Mouse (Mus musculus) ZHBTc4 (cell line): ENCODE results near the gene Fam234b.
A peak's percentile ranks its signal among the peaks of the same experiment; 100 is the strongest.

Experiments
- DNase-seq: peaks from one replicate; pipeline ENCODE4 v3.0.0-alpha.2; 2011; ENCODE audit warnings: low read depth, low spot score

Gene Fam234b

GRCm38 (mm10) chr6:135267221-135267620, 69.4 kb downstream of the Fam234b start:
- no peak for DNase-seq

- no peak for DNase-seq
Measured at GRCm38 (mm10) chr6:135268392-135268791, 70.6 kb downstream of the Fam234b start.

GRCm38 (mm10) chr6:135269626-135270025, 71.8 kb downstream of the Fam234b start:
- DNase-seq: peak; percentile 33

GRCm38 (mm10) chr6:135271761-135272160, 74.0 kb downstream of the Fam234b start:
- no peak for DNase-seq

- no peak for DNase-seq
Measured at GRCm38 (mm10) chr6:135273066-135273465, 75.3 kb downstream of the Fam234b start.

GRCm38 (mm10) chr6:135275231-135275630, 77.5 kb downstream of the Fam234b start:
- no peak for DNase-seq

GRCm38 (mm10) chr6:135276474-135277295, 78.9 kb downstream of the Fam234b start:
- DNase-seq: no peak

- no peak for DNase-seq
Measured at GRCm38 (mm10) chr6:135278302-135278701, 80.5 kb downstream of the Fam234b start.

GRCm38 (mm10) chr6:135279286-135279685, 81.5 kb downstream of the Fam234b start:
- DNase-seq: peak; percentile 34

GRCm38 (mm10) chr6:135279856-135280255, 82.1 kb downstream of the Fam234b start:
- DNase-seq: peak; percentile 32

GRCm38 (mm10) chr6:135292391-135292790, 94.6 kb downstream of the Fam234b start:
- DNase-seq: no peak

- DNase-seq: no peak
Measured at GRCm38 (mm10) chr6:135294150-135294549, 96.4 kb downstream of the Fam234b start.
